Mouse (Mus musculus) liver, embryonic 11.5 days (tissue): Measurements from ENCODE around the gene Adprh. TPM values are rescaled to one million over a fixed set of nuclear protein-coding genes. Genes with fewer than 3 reads are reported as not detected.
A peak's percentile ranks its signal among the peaks of the same experiment; 100 is the strongest.

ENCODE experiments used
- ATAC-seq: fragments of 200-750 bp; cut with Nextera tagmentation; replicated peaks from 2 replicates; pipeline ENCODE4 v1.8.0; 2017; ENCODE audit warnings: moderate number of reproducible peaks, mild to moderate bottlenecking, moderate TSS enrichment, moderate library complexity; ENCODE audit not compliant: low FRiP score
- DNase-seq: peaks from one replicate; pipeline ENCODE4 v3.0.0-alpha.2; 2017; ENCODE audit warnings: low spot score
- H3K27ac ChIP-seq: fragments of 300-500 bp; sonication (generic); 2 replicates; pipeline ENCODE4 v1.5.1; 2014; ENCODE audit warnings: mild to moderate bottlenecking, low read depth, low read length, control low read depth
- H3K27me3 ChIP-seq: fragments of 300-500 bp; sonication (generic); replicated peaks from 2 replicates; pipeline ENCODE4 v1.6.1; 2014; ENCODE audit warnings: low read length, mixed read lengths; ENCODE audit not compliant: control insufficient read depth, insufficient read depth
- H3K36me3 ChIP-seq: fragments of 300-500 bp; sonication (generic); 2 replicates; pipeline ENCODE4 v1.6.1; 2014; ENCODE audit warnings: mild to moderate bottlenecking, low read length, moderate library complexity, mixed read lengths; ENCODE audit not compliant: control insufficient read depth, insufficient read depth
- H3K4me1 ChIP-seq: fragments of 300-500 bp; sonication (generic); replicated peaks from 2 replicates; pipeline ENCODE4 v1.6.1; 2014; ENCODE audit warnings: low read length, mixed read lengths; ENCODE audit not compliant: control insufficient read depth, insufficient read depth
- H3K4me2 ChIP-seq: fragments of 300-500 bp; sonication (generic); 2 replicates; pipeline ENCODE4 v1.6.1; 2014; ENCODE audit warnings: mild to moderate bottlenecking, control low read depth, moderate library complexity
- H3K4me3 ChIP-seq: fragments of 300-500 bp; sonication (generic); 2 replicates; pipeline ENCODE4 v1.5.1; 2014; ENCODE audit warnings: low read depth, low read length, control low read depth
- H3K9ac ChIP-seq: fragments of 300-500 bp; sonication (generic); 2 replicates; pipeline ENCODE4 v1.6.1; 2014; ENCODE audit warnings: low read depth, low read length, control low read depth
- H3K9me3 ChIP-seq: fragments of 300-500 bp; sonication (generic); 2 replicates; pipeline ENCODE4 v1.6.1; 2016; ENCODE audit warnings: low read length, inconsistent platforms, mixed read lengths; ENCODE audit not compliant: control insufficient read depth
- WGBS: fragments of 180-500 bp; shearing (Covaris S2); extraction: QIAGEN DNeasy Blood & Tissue Kit; methylation state at CpG from one replicate; pipeline ENCODE4 v1.1.7; 2014; 5-methylcytosine and 5-hydroxymethylcytosine counted together
- polyA plus RNA-seq: library from polyadenylated mRNA; unstranded; fragments of >200 nt; fragmentation: Nextera tagmentation; extraction: Ambion mirVana; gene quantifications from 2 replicates; pipeline ENCODE4 v1.2.1, GENCODE M21; 2014

Adprh gene
- polyA plus RNA-seq, 1 experiment from 2014 or later, result 92.1 TPM

GRCm38 (mm10) chr16:38440403-38440802 lies 12.1 kb downstream of the Adprh start:
- H3K9ac ChIP-seq, result no peak overlapping the region
- no peak overlapping the region for H3K27ac ChIP-seq
- no peaks in the 10 kb centered on the region for H3K27me3 ChIP-seq
- no peak overlapping the region for H3K4me3 ChIP-seq
- H3K36me3 ChIP-seq, result peaks cover 11% of the 10 kb centered on the region
- ATAC-seq, result no peak
- no peaks in the 10 kb centered on the region for H3K4me1 ChIP-seq
- 66% methylated on average over 6 of the region's 6 CpGs for WGBS
- no peaks in the 10 kb centered on the region for H3K9me3 ChIP-seq
- no peak overlapping the region for H3K4me2 ChIP-seq
- DNase-seq, result no peak

GRCm38 (mm10) chr16:38439190-38439589 lies 13.3 kb downstream of the Adprh start:
- Histone ChIP-seq H3K4me3 (no peak overlapping the region), H3K4me2 (no peak overlapping the region), H3K27me3 (no peaks in the 10 kb centered on the region), H3K36me3 (peaks cover under 1% of the 10 kb centered on the region; the same call in 1 of the 2 replicates), H3K9ac (no peak overlapping the region), H3K4me1 (no peaks in the 10 kb centered on the region), H3K27ac (no peak overlapping the region), H3K9me3 (no peaks in the 10 kb centered on the region)
- ATAC-seq, result no peak
- 83% methylated on average over 1 of the region's 1 CpGs for WGBS
- no peak for DNase-seq

GRCm38 (mm10) chr16:38434295-38434795 lies 18.2 kb downstream of the Adprh start:
- no peak for ATAC-seq
- peaks cover 11% of the 10 kb centered on the region; the same call in 1 of the 2 replicates for H3K4me1 ChIP-seq
- H3K9me3 ChIP-seq, result no peaks in the 10 kb centered on the region
- H3K36me3 ChIP-seq, result no peaks in the 10 kb centered on the region
- no peak overlapping the region for H3K4me3 ChIP-seq
- DNase-seq, result no peak
- 86% methylated on average over 4 of the region's 4 CpGs for WGBS
- H3K27ac ChIP-seq, result no peak overlapping the region
- H3K9ac ChIP-seq, result no peak overlapping the region
- H3K4me2 ChIP-seq, result no peak overlapping the region
- no peaks in the 10 kb centered on the region for H3K27me3 ChIP-seq

GRCm38 (mm10) chr16:38433514-38433913 lies 19.0 kb downstream of the Adprh start:
- no peak overlapping the region for H3K4me2 ChIP-seq
- H3K4me1 ChIP-seq, result peaks cover 11% of the 10 kb centered on the region; the same call in 1 of the 2 replicates

GRCm38 (mm10) chr16:38432498-38433425 lies 19.7 kb downstream of the Adprh start, which contains the start of gene Pla1a:
Gene Pla1a, minus strand, starts transcription at chr16:38433145.
- Histone ChIP-seq H3K4me3 (no peak within 1 kb of the TSS), H3K27me3 (no peaks in the 10 kb centered on the region), H3K9me3 (no peaks in the 10 kb centered on the region), H3K4me1 (peaks cover 11% of the 10 kb centered on the region; the same call in 1 of the 2 replicates), H3K27ac (peak within 1 kb of the TSS; percentile 8; the same call in 1 of the 2 replicates), H3K4me2 (peak within 1 kb of the TSS; percentile 6; the same call in 1 of the 2 replicates), H3K9ac (no peak within 1 kb of the TSS), H3K36me3 (no peaks in the 10 kb centered on the region)
- ATAC-seq, result no peak
- 71% methylated on average over 11 of the region's 11 CpGs for WGBS
- no peak for DNase-seq

More at GRCm38 (mm10) chr16:38433514-38433913, 19.0 kb downstream of the Adprh start:
- ATAC-seq, result no peak
- no peaks in the 10 kb centered on the region for H3K36me3 ChIP-seq
- H3K27ac ChIP-seq, result no peak overlapping the region
- no peak overlapping the region for H3K4me3 ChIP-seq
- no peaks in the 10 kb centered on the region for H3K9me3 ChIP-seq
- WGBS, result 89% methylated on average over 8 of the region's 8 CpGs
- no peaks in the 10 kb centered on the region for H3K27me3 ChIP-seq
- no peak overlapping the region for H3K9ac ChIP-seq
- DNase-seq, result no peak

GRCm38 (mm10) chr16:38431446-38432185 lies 20.9 kb downstream of the Adprh start:
- peak overlapping the region; percentile 8; the same call in 1 of the 2 replicates for H3K27ac ChIP-seq
- no peaks in the 10 kb centered on the region for H3K36me3 ChIP-seq
- H3K4me1 ChIP-seq, result peaks cover 11% of the 10 kb centered on the region; the same call in 1 of the 2 replicates
- no peak overlapping the region for H3K4me3 ChIP-seq
- H3K27me3 ChIP-seq, result no peaks in the 10 kb centered on the region
- ATAC-seq, result no peak
- no peak overlapping the region for H3K9ac ChIP-seq
- no peaks in the 10 kb centered on the region for H3K9me3 ChIP-seq
- no peak for DNase-seq
- 41% methylated on average over 13 of the region's 13 CpGs for whole genome bisulfite sequencing
- H3K4me2 ChIP-seq, result peak overlapping the region; percentile 6; the same call in 1 of the 2 replicates

GRCm38 (mm10) chr16:38425799-38426198 lies 26.7 kb downstream of the Adprh start:
- H3K4me2 ChIP-seq, result no peak overlapping the region
- no peaks in the 10 kb centered on the region for H3K36me3 ChIP-seq
- DNase-seq (no peak), ATAC-seq (no peak)
- no peaks in the 10 kb centered on the region for H3K9me3 ChIP-seq
- H3K4me3 ChIP-seq, result no peak overlapping the region
- no peaks in the 10 kb centered on the region for H3K27me3 ChIP-seq
- WGBS, result 86% methylated on average over 1 of the region's 1 CpGs
- 0 out of 2 replicates have a peak, but pooled peaks cover 4% of the 10 kb centered on the region for H3K4me1 ChIP-seq
- H3K9ac ChIP-seq, result no peak overlapping the region
- no peak overlapping the region for H3K27ac ChIP-seq

GRCm38 (mm10) chr16:38425374-38425773 lies 27.1 kb downstream of the Adprh start:
- H3K27ac ChIP-seq, result no peak overlapping the region
- H3K36me3 ChIP-seq, result no peaks in the 10 kb centered on the region
- H3K4me3 ChIP-seq, result no peak overlapping the region
- no peak overlapping the region for H3K4me2 ChIP-seq
- 0 out of 2 replicates have a peak, but pooled peaks cover 4% of the 10 kb centered on the region for H3K4me1 ChIP-seq
- ATAC-seq (no peak), DNase-seq (no peak)
- H3K9ac ChIP-seq, result no peak overlapping the region
- no peaks in the 10 kb centered on the region for H3K27me3 ChIP-seq
- WGBS, result 87% methylated on average over 2 of the region's 2 CpGs
- H3K9me3 ChIP-seq, result no peaks in the 10 kb centered on the region
